Mouse (Mus musculus): Measurements from ENCODE around the gene Eng. TPM values are rescaled to one million over a fixed set of nuclear protein-coding genes. Genes with fewer than 3 reads are reported as not detected.

Eng gene
- polyA plus RNA-seq, 1 experiment, result 37.7 TPM

DNA sequence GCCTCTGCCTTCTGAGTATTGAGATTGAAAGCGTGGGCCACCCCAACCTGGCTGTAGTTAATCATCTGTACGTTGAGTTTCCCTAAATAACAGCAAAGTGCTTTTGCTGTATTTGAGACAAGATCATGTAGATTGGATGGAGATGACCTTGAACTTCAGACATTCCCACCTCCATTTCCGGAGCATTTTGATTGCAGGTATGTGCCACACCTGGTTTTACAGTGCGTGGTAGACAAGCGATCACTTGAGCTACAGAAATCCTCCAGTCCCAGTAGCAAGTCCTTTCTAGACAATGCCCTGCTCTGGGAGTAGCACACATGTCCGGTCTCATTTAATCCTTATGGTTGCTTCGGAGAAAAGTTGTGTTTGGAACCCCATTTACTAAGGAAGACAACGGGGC is 56.7 kb downstream of the Eng start:
- no peak for DNase-seq (ENCODE audit: extremely low spot score in 1 of 2, low spot score in 1 of 2)

DNA sequence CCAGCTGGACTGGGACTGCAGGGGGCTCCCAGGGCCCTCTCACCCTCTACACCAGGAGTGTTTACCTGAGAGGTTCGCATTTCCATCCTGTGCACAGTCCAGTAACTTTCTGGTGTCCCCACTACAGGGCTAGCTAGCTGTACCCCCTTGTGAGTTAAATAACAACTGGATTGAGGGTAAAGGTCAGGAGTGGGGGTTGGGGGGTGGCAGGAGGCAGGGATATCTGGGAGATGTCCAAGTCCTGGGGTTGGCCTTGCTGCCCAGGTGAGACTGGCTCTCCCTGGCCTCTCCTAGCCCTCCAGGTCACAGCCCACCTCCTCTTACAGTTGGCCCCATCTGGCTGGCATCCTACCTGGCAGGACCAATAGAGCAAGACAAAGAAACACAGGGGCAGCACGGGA is 57.6 kb downstream of the Eng start, which contains the start of gene Fpgs:
Gene Fpgs, minus strand, starts transcription at position 125 of the 401 bp plus-strand sequence.
- no peak for DNase-seq (ENCODE audit: extremely low spot score in 1 of 2, low spot score in 1 of 2)

DNA sequence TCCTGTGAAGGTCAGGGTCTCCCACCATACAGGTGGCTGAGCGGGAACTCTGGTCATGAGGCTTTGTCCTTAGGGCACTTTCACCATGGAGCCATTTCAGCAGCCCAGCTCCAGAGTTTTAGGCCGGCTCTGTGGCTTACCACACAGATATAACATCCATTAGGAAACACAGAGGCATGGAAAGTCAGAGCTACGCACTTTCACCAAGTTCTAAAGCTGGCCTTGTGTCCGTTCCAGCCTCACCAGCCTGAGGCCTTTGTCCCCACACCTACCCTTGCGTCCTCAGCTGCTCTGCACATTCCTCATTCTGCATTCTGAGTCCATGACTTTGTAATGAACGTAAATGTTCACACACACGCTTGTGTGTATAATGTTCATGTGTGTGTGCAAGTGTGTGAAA is 58.6 kb downstream of the Eng start:
- no peak for DNase-seq (ENCODE audit: extremely low spot score in 1 of 2, low spot score in 1 of 2)

DNA sequence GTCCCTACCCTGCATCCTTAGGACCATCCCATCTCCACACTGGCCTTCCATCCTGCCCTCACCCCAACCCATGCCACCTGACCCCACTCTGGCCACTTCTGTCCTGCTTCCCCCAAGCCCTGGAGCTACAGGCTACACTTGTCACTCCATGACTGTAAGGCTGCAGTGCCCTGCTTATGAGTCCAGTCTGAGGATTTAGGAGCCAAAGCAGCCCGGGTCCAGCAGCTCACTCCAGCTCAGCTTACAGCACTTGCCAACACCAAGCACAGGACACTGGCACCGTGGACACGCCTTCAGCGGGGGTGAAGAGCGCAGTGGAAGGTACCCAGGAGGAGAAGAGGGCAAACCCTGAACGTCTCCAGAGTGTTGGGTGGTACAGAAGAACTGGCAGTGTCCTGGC is 60.6 kb downstream of the Eng start:
- DNase-seq (ENCODE audit: extremely low spot score in 1 of 2, low spot score in 1 of 2), result no peak

DNA sequence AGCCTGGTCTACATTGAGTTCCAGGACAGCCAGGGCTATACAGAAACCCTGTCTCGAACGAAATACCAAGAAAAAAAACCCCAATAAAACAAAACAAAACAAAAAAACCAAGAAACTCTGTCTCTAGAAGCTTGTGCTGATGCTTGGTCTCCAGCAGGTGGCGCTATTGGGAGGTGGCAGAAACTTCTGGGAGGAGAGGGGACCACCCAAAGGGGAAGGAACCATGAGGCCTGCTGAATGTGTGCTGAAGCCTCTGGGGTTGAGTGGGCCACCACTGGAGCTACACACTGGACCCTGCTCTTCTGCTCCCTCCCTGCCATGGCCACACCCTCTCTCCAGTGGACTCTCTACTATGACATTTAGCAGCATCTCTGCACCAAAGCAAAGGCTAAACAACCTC is 62.2 kb downstream of the Eng start:
- no peak for DNase-seq (ENCODE audit: extremely low spot score in 1 of 2, low spot score in 1 of 2)

DNA sequence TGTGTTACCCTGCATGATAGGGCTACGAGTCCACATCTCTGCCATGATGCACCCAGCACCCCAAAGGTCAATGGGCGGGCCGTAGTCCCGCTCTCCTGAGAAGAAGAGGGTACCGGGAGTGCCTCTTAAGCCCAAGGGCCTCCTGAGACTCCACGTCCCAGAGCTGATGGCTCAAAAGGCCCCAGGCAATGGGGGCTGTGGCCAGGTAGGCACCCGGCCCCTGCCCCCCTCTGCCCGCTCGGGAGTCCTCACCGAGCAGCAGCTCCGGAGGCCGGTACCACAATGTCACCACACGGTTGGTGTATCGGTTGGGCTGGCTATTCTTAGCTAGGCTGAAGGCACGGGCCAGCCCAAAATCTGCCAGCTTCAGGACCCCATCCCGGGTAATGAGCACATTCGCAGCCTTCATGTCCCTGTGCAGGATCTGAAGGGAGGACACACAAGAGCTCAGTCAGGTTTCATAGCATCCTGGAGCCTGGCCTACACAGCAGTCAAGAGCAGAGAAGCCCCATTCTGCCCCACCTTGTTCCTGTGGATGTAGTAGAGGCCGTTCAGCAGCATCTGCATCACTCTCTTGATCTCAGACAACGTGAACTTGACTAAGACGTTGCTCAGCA is 63.2 kb downstream of the Eng start:
- no peak for DNase-seq (ENCODE audit: extremely low spot score in 1 of 2, low spot score in 1 of 2)

DNA sequence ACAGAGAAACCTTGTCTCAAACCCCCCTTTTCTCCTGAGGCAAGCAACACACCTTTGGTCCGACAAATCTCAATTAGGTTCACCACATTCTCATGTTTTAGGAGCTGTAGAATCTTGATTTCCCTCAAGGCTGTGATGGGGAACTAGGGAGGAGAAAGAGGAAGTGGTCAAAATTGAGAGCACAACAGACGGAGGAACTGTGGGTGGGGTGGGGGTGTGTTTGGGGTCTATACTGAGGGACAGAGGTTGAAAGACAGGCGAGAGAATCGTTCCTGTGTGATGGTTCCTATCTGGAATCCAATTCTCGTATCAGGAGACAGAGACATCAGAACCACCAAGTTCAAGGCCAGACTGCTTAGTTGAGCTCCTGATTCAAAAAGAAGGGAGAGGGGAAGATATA is 64.0 kb downstream of the Eng start:
- no peak for DNase-seq (ENCODE audit: extremely low spot score in 1 of 2, low spot score in 1 of 2)

DNA sequence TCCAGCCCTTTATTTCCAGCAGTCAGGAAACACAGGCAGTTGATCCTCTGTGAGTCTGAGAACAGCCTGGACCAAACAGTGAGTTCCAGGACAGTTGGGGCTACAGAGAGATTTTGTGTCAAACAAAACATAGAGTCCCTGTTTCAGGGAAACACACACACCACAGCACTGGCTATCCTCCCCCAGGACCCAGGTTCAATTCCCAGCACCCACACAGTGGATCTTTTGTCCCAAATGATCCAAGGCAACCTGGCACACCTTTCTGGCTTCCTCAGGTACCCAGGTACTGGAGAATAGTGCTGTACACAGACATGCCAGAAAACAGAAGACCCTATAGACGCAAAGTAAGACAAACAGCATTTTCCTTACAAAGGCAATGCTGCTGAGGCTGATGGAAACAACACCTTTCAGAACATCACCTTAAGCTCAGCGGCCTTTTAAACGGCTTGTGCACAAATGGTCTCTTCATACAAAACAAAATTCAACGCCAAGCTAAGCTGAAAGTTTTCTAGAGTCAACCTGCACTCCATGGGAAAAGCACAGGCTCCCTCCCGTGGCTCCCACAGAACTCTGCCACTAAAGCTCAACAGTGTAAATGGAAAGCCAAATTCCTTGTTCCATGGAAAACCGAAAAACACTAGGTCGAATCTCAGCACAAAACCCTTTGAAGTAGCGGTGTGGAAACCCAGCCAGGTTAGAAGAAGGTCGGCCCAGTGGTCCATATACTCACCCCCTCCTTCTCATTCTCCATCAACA is 65.1 kb downstream of the Eng start:
- DNase-seq (ENCODE audit: extremely low spot score in 1 of 2, low spot score in 1 of 2), result no peak

DNA sequence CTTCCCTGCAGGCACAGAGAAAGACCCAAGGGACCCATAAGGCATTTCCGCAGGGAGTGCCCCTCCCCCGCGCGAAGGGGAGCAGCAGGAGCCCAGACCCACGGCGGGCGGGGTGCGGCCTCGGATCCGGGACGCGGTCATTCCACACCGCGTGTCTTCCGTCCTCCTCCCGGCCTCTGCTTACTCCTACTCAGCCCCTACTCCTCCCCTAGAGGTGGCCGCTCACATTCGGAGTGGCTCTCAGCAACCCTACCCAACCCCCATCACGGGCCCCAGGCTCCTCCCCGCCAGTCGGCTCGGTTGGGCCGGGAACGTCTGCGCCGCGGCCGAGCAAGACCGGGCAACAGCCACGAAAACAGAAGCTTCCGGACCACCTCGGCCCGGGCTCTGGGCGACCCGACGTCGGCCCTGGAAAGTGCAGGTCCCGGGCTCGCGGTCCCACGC is 65.7 kb downstream of the Eng start:
- DNase-seq (ENCODE audit: extremely low spot score in 1 of 2, low spot score in 1 of 2), result peak in 1 of 2 experiments; percentile 28

DNA sequence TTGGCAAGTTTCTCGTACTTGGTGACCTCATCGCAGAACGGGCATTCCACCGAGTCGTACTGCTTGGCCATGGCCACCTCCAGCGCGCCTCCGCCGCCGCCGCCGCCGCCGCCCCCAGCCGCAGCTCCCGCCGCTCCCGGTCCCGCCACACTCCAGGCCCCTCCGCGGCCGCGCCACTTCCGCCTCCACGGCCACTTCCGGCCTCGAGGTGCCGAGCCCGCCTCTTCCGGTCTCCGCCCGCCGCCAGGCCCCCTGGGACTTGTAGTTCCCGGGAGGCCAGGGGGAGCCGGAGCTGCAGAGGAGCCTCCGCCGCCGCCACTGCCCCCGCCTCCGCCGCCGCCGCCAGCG is 66.2 kb downstream of the Eng start:
- peak; percentile 84 to 91 for DNase-seq (ENCODE audit: extremely low spot score in 1 of 2, low spot score in 1 of 2)

DNA sequence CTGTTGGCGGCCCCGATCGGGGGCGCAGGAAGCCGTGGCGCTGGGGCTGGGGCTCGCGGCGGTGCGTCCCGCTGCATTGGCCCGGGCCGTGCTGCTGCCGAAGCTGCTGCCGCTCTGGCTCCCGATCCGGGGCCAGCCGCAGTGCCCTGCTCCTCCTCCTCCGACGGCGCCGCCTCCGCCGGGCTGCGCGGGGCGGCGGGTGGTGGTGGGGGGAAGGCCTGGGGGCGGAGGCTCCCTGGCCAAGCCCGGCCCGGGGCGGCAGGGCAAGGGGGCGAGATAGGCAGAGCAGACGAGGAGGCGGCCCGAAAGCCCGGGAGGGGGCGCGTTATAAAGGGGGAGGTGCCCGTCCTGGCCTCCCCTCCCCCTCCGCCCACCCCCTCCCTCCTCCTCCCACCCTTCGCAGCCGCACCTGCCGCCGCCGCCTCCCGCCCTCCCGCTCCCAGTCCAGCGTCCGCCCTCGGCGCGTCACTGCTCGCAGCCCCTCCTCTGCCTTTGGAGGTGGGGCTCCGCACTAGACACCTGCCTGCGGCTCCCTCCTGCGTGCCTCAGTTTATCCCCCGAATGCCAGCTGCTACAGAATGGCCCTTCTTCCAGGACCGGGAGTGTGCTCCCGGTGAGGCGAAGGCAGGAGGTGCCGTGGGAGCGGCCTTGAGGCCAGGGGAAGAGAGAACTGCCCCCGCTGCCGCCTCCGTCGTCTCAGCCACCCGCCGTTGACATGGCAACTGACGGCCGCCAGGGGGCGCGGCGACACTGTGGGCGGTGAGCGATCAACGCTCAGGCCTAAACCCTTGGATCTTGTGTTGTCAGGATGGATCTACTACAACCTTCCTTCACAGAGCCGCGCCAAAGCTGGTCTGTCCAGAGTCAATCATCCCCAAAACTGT is 66.8 kb downstream of the Eng start, which contains the start of gene Cdk9:
Gene Cdk9, minus strand, starts transcription at position 143 of the 884 bp plus-strand sequence.
- DNase-seq (ENCODE audit: extremely low spot score in 1 of 2, low spot score in 1 of 2), result peak; percentile 82 to 95

DNA sequence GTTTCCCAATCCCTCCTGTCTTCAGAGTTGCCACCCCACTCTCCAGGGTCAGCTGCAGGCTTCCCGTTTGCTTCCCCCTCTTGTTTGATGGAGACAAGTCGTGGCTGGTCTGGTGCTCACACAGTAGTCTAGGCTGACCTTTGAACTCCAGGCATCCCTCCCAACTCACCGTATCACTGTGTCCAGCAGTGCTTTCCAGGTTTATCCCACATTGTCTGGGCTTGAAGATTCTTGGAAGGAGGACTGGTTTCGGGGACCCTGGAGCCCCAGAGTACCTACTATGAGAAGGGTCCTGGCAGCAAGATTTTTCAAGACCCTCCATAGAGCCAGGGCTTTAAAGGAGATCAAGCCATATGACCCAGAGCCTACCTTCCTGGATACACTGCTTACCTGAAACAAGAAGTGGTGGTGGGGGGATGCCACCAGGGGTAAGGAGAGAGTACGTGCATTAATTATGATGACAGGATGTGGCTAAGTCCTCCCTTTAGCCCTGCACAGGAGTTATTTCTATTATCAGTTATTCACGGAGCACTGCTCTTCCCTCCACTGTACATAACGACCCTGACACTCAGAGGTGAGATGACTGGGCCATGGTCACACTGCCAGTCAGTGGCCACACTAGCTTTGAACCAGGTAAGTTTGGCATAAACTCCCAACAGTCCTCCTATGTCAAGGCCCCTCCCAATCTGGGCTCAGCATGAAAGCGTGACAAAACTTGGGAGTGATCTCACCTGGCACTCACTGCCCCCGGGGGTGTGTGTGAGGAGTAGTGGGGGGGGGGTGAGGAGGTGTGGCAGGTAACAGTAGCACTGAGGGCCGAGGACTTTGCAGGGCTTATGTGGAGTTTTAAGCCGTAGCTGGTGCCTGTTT is 68.0 kb downstream of the Eng start:
- no peak for DNase-seq (ENCODE audit: extremely low spot score in 1 of 2, low spot score in 1 of 2)

DNA sequence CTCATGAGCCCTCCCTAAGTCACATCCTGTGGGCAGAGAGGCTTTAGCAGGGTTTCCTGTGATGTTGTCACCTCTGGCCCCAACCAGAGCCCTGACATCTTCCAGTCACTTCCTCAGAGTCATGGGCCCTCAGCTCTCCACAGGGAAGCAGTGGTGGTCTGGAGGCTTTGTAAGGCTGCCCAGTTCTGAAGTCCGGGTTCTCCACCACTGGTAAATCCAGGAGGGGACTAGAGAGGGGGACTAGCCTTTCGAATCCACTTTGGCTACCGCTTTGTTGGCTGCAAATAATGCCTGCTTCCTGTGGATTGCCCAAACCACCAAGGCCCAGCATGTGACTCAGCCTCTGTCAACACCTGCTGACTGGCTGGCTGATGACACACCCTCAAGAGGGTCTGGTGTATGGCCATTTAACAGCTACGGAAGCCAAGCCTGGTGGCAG is 68.6 kb downstream of the Eng start:
- DNase-seq (ENCODE audit: extremely low spot score in 1 of 2, low spot score in 1 of 2), result no peak

DNA sequence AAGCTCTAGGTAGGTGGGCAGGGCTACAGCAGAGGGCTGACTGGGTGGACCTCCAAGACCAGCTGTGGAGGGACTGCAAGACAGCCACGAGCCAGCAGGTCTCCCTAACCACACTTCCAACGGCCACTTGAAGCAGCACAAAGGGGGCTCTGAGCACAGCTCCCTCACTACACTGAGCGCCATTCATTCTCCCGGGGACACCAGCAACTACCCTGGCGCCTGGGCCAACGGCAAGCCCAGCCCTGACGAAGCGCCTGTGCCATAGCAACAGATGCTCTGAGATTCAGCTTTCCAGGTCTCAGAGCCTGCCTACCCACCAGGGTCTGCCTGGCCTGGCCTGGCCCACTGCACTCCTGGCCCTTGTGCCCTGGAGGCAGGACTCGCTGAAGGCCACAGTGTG is 72.4 kb downstream of the Eng start:
- no peak for DNase-seq (ENCODE audit: extremely low spot score in 1 of 2, low spot score in 1 of 2)

DNA sequence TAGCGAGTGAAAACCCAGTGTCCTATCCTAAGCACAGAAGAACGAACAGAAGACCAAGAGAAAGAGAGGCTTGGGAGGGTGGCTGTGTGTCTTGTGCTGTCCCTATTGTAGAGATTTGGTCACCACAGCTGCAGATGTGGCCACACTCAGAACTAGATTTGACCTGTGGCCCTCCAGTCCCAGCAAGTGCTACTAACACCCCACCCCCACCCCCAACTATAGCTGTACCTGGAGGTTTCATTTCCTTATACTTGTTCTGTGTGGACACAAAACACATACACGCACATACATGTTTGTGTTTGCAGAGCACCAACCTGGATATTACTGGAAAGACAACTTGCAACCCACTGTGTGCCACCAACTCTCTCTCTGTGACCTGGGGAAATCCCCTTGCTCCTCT is 73.7 kb downstream of the Eng start:
- no peak for DNase-seq (ENCODE audit: extremely low spot score in 1 of 2, low spot score in 1 of 2)

DNA sequence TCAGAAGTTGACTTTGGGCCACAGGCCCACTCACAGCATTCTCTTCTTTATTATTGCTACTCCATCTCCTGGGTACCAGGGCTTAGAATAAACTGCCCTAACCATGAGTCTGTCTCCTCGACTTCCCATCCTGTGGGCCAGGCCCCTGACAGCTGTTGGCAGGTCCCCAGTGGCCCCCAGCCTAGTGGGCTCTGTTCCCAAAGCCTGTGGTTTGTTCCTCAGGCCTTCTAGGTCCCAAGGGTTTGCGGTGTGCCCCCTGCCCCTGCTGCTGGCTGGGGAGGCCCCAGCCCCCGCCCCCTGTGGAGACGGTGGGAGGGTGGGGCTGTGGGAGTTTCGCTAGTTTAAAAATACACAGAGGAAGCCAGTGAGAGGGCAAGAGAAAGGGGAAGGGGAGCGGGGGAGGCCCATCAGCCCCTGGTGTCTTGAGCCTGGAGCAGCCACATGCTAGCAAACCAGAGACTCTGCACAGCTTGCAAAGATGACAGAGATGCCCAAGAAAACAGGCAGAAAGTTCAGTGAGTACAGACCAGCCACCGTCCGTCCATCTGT is 74.4 kb downstream of the Eng start, which contains the start of gene Sh2d3c:
Gene Sh2d3c, plus strand, starts transcription at position 375 of the 549 bp plus-strand sequence.
- no peak for DNase-seq (ENCODE audit: extremely low spot score in 1 of 2, low spot score in 1 of 2)

DNA sequence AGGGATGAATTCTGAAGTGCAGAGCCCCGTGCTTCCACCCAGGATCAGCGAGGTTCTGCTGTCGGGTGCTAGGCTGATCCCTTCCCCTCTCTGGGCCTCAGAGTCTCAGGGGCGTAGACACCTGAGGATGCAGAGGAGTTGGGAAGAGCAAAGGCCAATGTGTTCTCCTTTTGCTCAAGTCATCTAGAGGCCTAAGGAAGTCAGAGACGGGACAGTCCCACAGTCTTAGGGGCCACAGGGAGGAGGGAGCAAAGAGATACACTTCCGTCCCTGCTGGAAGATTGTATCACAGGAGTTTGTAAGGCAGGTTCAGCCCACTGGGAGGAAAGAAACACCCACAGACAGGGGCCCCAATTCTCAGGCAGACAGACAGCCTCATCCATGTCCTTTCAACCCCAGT is 75.7 kb downstream of the Eng start:
- no peak for DNase-seq (ENCODE audit: extremely low spot score in 1 of 2, low spot score in 1 of 2)

DNA sequence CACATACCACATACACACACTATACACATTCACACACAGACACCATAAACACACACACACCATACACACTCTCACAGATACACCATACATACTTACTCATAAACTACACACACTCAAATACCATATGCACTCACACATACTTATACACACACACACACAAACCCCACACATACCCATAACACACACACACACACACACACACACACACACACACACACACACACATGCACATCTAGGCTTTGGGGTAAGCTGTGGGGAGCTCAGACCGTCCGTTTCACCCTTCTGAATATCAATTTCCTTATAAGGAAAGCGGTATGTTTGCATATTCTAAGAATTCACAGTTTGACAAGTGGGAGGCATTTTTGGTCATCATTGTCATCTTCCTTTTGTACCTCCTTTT is 76.2 kb downstream of the Eng start:
- no peak for DNase-seq (ENCODE audit: extremely low spot score in 1 of 2, low spot score in 1 of 2)

DNA sequence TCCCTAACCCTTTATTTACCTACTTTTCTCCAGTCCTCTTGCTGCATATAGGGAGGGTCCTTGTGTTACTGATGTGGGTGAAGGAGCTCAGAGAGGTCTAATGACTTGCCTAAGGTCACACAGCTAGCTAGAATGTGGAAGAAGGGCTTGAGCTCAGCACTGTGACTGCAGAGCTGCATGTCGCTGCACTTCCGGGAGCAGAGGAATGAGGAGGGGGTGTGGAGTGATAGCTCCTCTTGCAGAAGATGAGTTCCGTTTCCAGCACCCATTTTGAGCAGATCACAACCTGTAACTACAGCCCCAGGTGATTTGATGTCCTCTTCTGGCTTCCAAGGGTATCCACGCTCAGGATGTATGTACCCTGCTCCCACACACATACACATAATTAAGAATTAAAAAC is 77.8 kb downstream of the Eng start:
- DNase-seq (ENCODE audit: extremely low spot score in 1 of 2, low spot score in 1 of 2), result no peak

All from frontal cortex, adult 2 months (tissue).